Mouse (Mus musculus) hindbrain, embryonic 15.5 days (tissue): ENCODE data around the gene Olfr94. TPM values are rescaled to one million over a fixed set of nuclear protein-coding genes. Genes with fewer than 3 reads are reported as not detected.

Experiments used
- ATAC-seq: fragments of 200-750 bp; cut with Nextera tagmentation; 2 replicates; pipeline ENCODE4 v1.8.0; 2017; ENCODE audit warnings: low read depth, moderate number of reproducible peaks, moderate TSS enrichment; ENCODE audit not compliant: low FRiP score
- H3K27ac ChIP-seq: fragments of 300-500 bp; sonication (generic); replicated peaks from 2 replicates; pipeline ENCODE4 v1.5.1; 2015; ENCODE audit warnings: mild to moderate bottlenecking, inconsistent platforms
- H3K27me3 ChIP-seq: fragments of 300-500 bp; sonication (generic); 2 replicates; pipeline ENCODE4 v1.6.1; 2015; ENCODE audit warnings: control low read depth, inconsistent platforms
- H3K36me3 ChIP-seq: fragments of 300-500 bp; sonication (generic); 2 replicates; pipeline ENCODE4 v1.6.1; 2015; ENCODE audit warnings: control low read depth, inconsistent platforms
- H3K4me1 ChIP-seq: fragments of 300-500 bp; sonication (generic); replicated peaks from 2 replicates; pipeline ENCODE4 v1.6.1; 2015; ENCODE audit warnings: control low read depth, inconsistent platforms
- H3K4me2 ChIP-seq: fragments of 300-500 bp; sonication (generic); 2 replicates; pipeline ENCODE4 v1.6.1; 2015; ENCODE audit warnings: moderate library complexity, mild to moderate bottlenecking, inconsistent platforms
- H3K4me3 ChIP-seq: fragments of 300-500 bp; sonication (generic); 2 replicates; pipeline ENCODE4 v1.5.1; 2015; ENCODE audit warnings: mild to moderate bottlenecking, inconsistent platforms
- H3K9ac ChIP-seq: fragments of 300-500 bp; sonication (generic); 2 replicates; pipeline ENCODE4 v1.6.1; 2015; ENCODE audit warnings: inconsistent platforms
- H3K9me3 ChIP-seq: fragments of 300-500 bp; sonication (generic); 2 replicates; pipeline ENCODE4 v1.6.1; 2016; ENCODE audit warnings: control low read depth, inconsistent platforms
- WGBS: fragments of 180-500 bp; shearing (Covaris S2); methylation state at CpG from one replicate; pipeline ENCODE4 v1.1.7; 2015; 5-methylcytosine and 5-hydroxymethylcytosine counted together
- polyA plus RNA-seq: library from polyadenylated mRNA; unstranded; fragments of >200 nt; fragmentation: Nextera tagmentation; extraction: Ambion mirVana; gene quantifications from 2 replicates; pipeline ENCODE4 v1.2.1, GENCODE M21; 2015

Gene Olfr94
- polyA plus RNA-seq, 1 experiment from 2014 or later: not detected

DNA sequence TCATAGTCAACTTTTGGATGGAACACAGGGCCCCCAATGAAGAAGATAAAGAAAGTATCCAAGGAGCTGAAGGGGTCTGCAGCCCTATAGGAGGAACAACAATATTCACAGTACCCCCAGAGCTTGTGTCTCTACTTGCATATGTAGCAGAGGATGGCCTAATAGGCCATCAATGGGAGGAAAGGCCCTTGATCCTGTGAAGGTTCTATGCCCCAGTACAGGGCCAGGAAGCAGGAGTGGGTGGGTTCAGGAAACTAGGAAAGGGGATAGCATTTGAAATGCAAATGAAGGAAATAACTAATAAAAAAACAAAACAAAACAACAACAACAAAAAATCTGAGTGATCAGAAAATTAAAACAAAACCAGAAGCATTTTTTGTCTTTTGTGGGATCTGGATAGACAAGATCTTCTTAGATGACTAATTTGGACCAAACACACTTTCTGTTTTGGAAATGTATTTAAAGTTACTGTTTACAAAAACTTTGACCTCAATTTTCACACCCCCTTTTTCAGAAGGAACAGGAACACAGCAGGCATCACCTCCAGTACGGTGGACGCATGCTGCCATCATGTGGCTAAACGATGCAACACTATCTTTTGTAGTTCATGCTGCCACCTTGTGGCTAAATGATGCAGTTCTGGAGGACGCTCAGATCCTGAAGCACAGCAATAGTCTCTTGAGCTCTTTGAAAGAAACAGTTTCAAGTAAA, 2.6 kb upstream of the Olfr94 start:
- H3K4me1 ChIP-seq: no peaks in the 10 kb centered on the region
- no peak overlapping the region for H3K4me3 ChIP-seq
- H3K27ac ChIP-seq: no peak overlapping the region
- ATAC-seq: peak; percentile 77
- H3K9ac ChIP-seq: no peak overlapping the region
- no peaks in the 10 kb centered on the region for H3K9me3 ChIP-seq
- under 1% methylated on average over 4 of the region's 4 CpGs for WGBS
- no peaks in the 10 kb centered on the region for H3K36me3 ChIP-seq
- H3K4me2 ChIP-seq: no peak overlapping the region
- peaks cover 5% of the 10 kb centered on the region for H3K27me3 ChIP-seq

DNA sequence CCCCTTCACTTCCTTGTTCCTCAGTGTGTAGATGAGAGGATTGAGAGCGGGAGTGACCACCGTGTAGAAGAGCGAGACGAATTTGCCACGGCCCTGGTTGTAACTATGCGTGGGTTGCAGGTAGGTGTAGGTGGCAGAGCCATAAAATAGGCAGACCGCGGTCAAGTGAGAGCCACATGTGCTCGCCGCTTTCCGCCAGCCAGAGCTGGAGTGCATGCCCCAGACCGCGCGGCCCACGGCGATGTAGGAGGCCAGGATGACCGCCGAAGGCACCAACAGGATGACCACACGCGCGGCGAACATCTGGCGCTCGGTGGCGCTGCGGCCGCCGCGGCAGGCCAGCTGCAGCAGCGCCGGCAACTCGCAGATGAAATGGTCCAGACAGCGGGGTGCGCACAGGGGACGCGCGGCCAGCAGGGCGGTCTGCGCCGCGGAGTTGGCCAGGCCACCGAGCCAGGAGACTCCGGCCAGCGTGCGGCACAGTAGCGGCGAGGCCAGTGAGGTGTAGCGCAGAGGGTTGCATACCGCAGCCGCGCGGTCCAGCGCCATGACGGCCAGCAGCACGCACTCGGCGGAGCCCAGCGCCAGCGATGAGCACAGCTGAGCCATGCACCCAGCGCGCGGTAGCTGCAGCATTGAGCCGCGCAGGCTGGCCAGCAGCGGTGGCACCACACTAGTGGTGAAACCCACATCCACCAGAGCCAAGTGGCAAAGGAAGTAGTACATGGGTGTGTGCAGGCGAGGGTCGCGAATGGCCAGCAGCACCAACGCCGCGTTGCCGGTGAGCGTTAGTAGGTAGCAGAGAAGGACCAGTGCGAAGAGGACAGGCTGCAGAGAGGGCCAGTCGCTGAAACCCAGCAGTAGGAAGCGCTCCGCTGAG, 3.7 kb downstream of the Olfr94 start:
- H3K27ac ChIP-seq: peak overlapping the region; percentile 84
- H3K4me1 ChIP-seq: peaks cover 9% of the 10 kb centered on the region; the same call in 1 of the 2 replicates
- H3K36me3 ChIP-seq: no peaks in the 10 kb centered on the region
- H3K9me3 ChIP-seq: no peaks in the 10 kb centered on the region
- H3K27me3 ChIP-seq: peaks cover 16% of the 10 kb centered on the region
- under 1% methylated on average over 77 of the region's 77 CpGs for WGBS
- ATAC-seq: peak; percentile 95
- peak overlapping the region; percentile 73 for H3K4me3 ChIP-seq
- peak overlapping the region; percentile 66 for H3K9ac ChIP-seq
- peak overlapping the region; percentile 86 for H3K4me2 ChIP-seq

DNA sequence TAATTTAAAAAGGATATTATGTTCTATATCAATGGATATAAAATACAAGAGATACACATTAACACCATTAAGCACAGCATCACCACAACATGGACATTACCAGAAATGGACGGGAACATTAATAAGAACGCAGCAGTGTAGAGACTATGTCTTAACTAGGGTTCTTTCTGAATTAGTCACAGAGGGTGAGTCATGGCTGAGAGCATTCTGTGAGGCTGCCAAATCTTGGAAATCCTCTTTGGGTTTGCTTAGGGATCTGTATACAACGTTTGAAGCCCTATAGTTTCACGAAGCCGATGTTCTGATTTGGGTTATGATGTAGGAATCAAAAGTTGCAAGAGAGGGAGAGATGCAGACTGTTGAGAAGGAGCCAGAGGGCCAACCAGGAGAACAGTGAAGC, 6.0 kb downstream of the Olfr94 start:
- peaks cover 9% of the 10 kb centered on the region; the same call in 1 of the 2 replicates for H3K4me1 ChIP-seq
- 89% methylated on average over 5 of the region's 5 CpGs for WGBS
- H3K9ac ChIP-seq: no peak overlapping the region
- H3K27me3 ChIP-seq: peaks cover 16% of the 10 kb centered on the region
- no peak overlapping the region for H3K4me2 ChIP-seq
- H3K9me3 ChIP-seq: no peaks in the 10 kb centered on the region
- no peak overlapping the region for H3K4me3 ChIP-seq
- no peak overlapping the region for H3K27ac ChIP-seq
- H3K36me3 ChIP-seq: no peaks in the 10 kb centered on the region
- no peak for ATAC-seq

DNA sequence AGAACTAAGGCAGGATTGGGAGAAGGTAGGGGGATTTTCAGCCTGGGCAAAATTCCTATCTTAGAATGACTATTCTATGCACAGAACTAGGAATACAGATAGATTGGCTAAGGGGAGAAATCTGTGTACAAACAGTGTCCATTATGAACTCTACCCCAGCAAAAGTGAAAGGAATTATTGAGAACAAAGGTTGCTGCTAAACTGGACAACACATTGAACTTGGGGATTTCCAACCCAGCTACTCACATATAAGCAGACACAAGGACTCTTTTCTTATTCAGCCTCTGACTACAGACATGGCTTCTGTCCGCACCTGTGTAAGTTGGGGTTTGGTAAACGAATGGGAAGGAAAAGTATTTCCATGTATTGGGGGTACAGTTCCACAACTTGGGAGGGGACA, 7.1 kb downstream of the Olfr94 start, which contains the start of gene Ubd:
Gene Ubd, plus strand, starts transcription at position 237 of the 400 bp plus-strand sequence.
- H3K36me3 ChIP-seq: no peaks in the 10 kb centered on the region
- no peaks in the 10 kb centered on the region for H3K9me3 ChIP-seq
- ATAC-seq: no peak
- WGBS: 90% methylated on average over 2 of the region's 2 CpGs
- H3K9ac ChIP-seq: no peak within 1 kb of the TSS
- no peak within 1 kb of the TSS for H3K27ac ChIP-seq
- peaks cover 9% of the 10 kb centered on the region; the same call in 1 of the 2 replicates for H3K4me1 ChIP-seq
- no peak within 1 kb of the TSS for H3K4me2 ChIP-seq
- peaks cover 13% of the 10 kb centered on the region for H3K27me3 ChIP-seq
- H3K4me3 ChIP-seq: no peak within 1 kb of the TSS

DNA sequence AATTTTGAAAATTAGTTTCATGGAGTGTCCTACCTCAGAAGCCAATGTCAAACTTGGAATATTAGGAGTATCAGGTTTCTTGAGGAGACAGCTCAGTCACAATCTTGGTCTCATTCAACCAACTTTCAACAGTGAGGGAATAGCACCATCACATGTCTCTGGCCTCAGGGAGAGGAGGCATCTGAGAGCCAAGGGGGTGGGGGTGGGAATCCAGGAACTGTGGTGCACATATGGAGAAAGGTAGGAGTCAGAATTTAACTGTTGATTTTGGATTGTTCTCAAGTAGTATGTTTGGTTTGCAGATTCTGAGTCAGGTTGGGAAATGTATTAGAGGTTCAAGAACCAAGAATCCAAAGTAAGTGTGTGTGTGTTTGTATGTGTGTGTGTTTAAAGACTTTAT, 7.8 kb downstream of the Olfr94 start:
- no peak overlapping the region for H3K27ac ChIP-seq
- no peaks in the 10 kb centered on the region for H3K9me3 ChIP-seq
- peaks cover 7% of the 10 kb centered on the region for H3K27me3 ChIP-seq
- H3K36me3 ChIP-seq: no peaks in the 10 kb centered on the region
- ATAC-seq: no peak
- no peak overlapping the region for H3K4me3 ChIP-seq
- H3K4me2 ChIP-seq: no peak overlapping the region
- H3K9ac ChIP-seq: no peak overlapping the region
- peaks cover 8% of the 10 kb centered on the region; the same call in 1 of the 2 replicates for H3K4me1 ChIP-seq

DNA sequence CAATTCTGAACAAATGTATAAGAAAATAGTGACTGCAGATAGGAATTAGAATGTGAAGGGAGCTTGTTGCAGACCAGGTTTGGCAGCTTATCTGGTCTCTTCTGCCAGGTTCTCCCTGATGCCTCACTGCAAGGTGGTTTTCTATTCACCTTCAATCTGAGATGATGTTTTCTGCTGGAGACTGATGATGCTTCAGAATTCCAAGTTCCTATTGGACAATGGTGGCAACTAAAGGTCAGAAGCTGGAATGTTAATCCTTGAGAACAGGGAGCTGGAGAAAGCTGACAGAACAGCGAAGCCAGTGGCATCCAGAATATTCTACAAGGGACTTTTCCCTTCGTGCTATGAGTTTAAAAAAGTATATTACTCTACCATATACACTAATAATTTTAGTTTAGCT, 10.1 kb downstream of the Olfr94 start:
- no peak overlapping the region for H3K9ac ChIP-seq
- no peaks in the 10 kb centered on the region for H3K9me3 ChIP-seq
- no peak for ATAC-seq
- no peaks in the 10 kb centered on the region for H3K4me1 ChIP-seq
- H3K4me2 ChIP-seq: no peak overlapping the region
- no peaks in the 10 kb centered on the region for H3K36me3 ChIP-seq
- H3K27ac ChIP-seq: no peak overlapping the region
- 45% methylated on average over 2 of the region's 2 CpGs for WGBS
- no peaks in the 10 kb centered on the region for H3K27me3 ChIP-seq
- no peak overlapping the region for H3K4me3 ChIP-seq

DNA sequence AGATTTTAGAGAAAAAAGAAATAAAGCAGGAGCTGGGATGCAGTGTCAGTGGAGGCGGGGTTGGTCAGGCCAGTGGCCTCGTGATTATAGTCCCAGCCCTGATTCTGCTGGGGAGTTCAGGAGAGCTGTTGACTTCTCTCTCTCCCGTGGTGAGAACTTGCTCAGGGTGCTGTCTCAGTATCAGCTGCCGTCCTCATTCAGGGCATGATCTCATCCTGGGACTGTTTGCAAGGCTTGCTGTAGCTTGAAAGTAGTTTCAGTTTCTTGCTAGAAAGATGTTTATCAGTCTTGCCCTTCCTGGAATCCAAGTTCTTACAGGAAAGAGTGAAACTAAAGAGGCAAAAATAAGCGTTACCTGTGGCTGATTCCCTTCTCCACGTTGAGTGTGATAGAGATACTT, 15.3 kb downstream of the Olfr94 start:
- 56% methylated on average over 6 of the region's 6 CpGs for WGBS

DNA sequence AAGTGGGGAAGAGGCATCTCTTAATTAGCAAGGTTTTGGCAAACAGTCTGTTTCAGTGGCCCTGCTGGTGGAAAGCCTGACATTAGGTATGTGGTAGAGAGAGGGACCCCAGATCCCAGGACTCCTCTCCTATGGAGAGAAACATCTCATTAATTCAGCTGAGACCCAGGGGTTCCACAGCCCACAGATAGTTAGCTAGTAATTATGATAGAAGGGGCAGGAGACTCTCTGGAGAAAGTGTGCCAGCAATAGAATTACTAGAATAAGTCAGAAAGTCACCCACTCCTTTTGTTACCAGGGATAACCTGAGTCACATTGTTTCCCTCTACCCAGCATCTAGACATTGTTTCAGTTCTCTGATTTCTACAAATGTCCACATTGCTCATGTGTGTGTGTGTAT, 39.4 kb downstream of the Olfr94 start, which contains the start of gene Olfr93:
Gene Olfr93, minus strand, starts transcription at position 101 of the 400 bp plus-strand sequence.
- no peak within 1 kb of the TSS for H3K27ac ChIP-seq
- no peak for ATAC-seq
- no peak within 1 kb of the TSS for H3K4me3 ChIP-seq
- no peaks in the 10 kb centered on the region for H3K27me3 ChIP-seq
- no peaks in the 10 kb centered on the region for H3K36me3 ChIP-seq
- H3K4me1 ChIP-seq: no peaks in the 10 kb centered on the region
- H3K9me3 ChIP-seq: no peaks in the 10 kb centered on the region
- no peak within 1 kb of the TSS for H3K9ac ChIP-seq
- H3K4me2 ChIP-seq: no peak within 1 kb of the TSS

More for the DNA sequence above, 15.3 kb downstream of the Olfr94 start:
- no peak for ATAC-seq
- Histone ChIP-seq H3K9me3 (no peaks in the 10 kb centered on the region), H3K4me3 (no peak overlapping the region), H3K4me1 (no peaks in the 10 kb centered on the region), H3K27me3 (no peaks in the 10 kb centered on the region), H3K36me3 (no peaks in the 10 kb centered on the region), H3K4me2 (no peak overlapping the region), H3K9ac (no peak overlapping the region), H3K27ac (no peak overlapping the region)

Other genes starting within 250 kb of the Olfr94 start
- gene Ppp1r11, start 249.3 kb downstream of the Olfr94 start, polyA plus RNA-seq: 154 and 168 TPM in 2 replicates
- gene Znrd1, start 242.4 kb downstream of the Olfr94 start, polyA plus RNA-seq: 55.2 and 55.6 TPM in 2 replicates
- 5.4 and 5.8 TPM in 2 replicates for gene Znrd1as, start 242.4 kb downstream of the Olfr94 start, polyA plus RNA-seq
- 0.30 and 0.38 TPM in 2 replicates for gene 2410137M14Rik, start 219.8 kb downstream of the Olfr94 start, polyA plus RNA-seq
- 2.5 and 3.1 TPM in 2 replicates for gene H2-M5, start 211.5 kb downstream of the Olfr94 start, polyA plus RNA-seq
- 222 and 250 TPM in 2 replicates for gene Zfp57, start 199.8 kb downstream of the Olfr94 start, polyA plus RNA-seq
- 2.3 TPM in 2 replicates for gene Mog, start 177.6 kb downstream of the Olfr94 start, polyA plus RNA-seq
- 85.2 and 86.0 TPM in 2 replicates for gene Gabbr1, start 155.0 kb downstream of the Olfr94 start, polyA plus RNA-seq
- 0.08 TPM in 1 of 2 replicates, not detected in the other for gene Olfr90, start 112.5 kb downstream of the Olfr94 start, polyA plus RNA-seq
- not detected in 2 replicates for gene Olfr91, start 102.7 kb downstream of the Olfr94 start, polyA plus RNA-seq
- not detected in 2 replicates for gene Olfr92, start 80.9 kb downstream of the Olfr94 start, polyA plus RNA-seq
- gene Olfr93, start 39.5 kb downstream of the Olfr94 start, polyA plus RNA-seq: not detected in 2 replicates
- gene Ubd, start 7.1 kb downstream of the Olfr94 start, polyA plus RNA-seq: 0.17 TPM in 1 of 2 replicates, not detected in the other
- 0.05 TPM in 1 of 2 replicates, not detected in the other for gene Olfr95, start 12.1 kb upstream of the Olfr94 start, polyA plus RNA-seq
- gene Olfr96, start 19.2 kb upstream of the Olfr94 start, polyA plus RNA-seq: not detected in 2 replicates
- gene Olfr97, start 36.3 kb upstream of the Olfr94 start, polyA plus RNA-seq: not detected in 2 replicates
- not detected in 2 replicates for gene Olfr98, start 62.8 kb upstream of the Olfr94 start, polyA plus RNA-seq
- gene H2-M3, start 69.2 kb upstream of the Olfr94 start, polyA plus RNA-seq: 0.87 and 1.5 TPM in 2 replicates
- gene Olfr99, start 82.5 kb upstream of the Olfr94 start, polyA plus RNA-seq: not detected in 2 replicates
- gene Olfr101, start 103.3 kb upstream of the Olfr94 start, polyA plus RNA-seq: not detected in 2 replicates
- not detected in 2 replicates for gene Olfr102, start 116.1 kb upstream of the Olfr94 start, polyA plus RNA-seq
- gene Olfr103, start 138.7 kb upstream of the Olfr94 start, polyA plus RNA-seq: not detected in 2 replicates
- not detected in 2 replicates for gene Olfr104-ps, start 158.6 kb upstream of the Olfr94 start, polyA plus RNA-seq
- gene Olfr105-ps, start 178.0 kb upstream of the Olfr94 start, polyA plus RNA-seq: not detected in 2 replicates
- not detected in 2 replicates for gene Olfr106-ps, start 189.4 kb upstream of the Olfr94 start, polyA plus RNA-seq
- not detected in 2 replicates for gene Olfr107, start 198.2 kb upstream of the Olfr94 start, polyA plus RNA-seq
- gene Olfr108, start 244.5 kb upstream of the Olfr94 start, polyA plus RNA-seq: not detected in 2 replicates